Mouse (Mus musculus) ovary, postnatal 14 days (tissue): ENCODE data around the gene Ino80d.

Experiments
- DNase-seq: peaks from one replicate; pipeline ENCODE4 v3.0.0; 2022; ENCODE audit warnings: low spot score

Gene Ino80d

GRCm38 (mm10) chr1:63107614-63108327 is 6.7 kb downstream of the Ino80d start:
- DNase-seq, result no peak

- no peak for DNase-seq
These were observed 11.6 kb downstream of the Ino80d start for GRCm38 (mm10) chr1:63102758-63103451.

- DNase-seq, result no peak
These were observed 14.3 kb downstream of the Ino80d start for GRCm38 (mm10) chr1:63100196-63100595.

DNA sequence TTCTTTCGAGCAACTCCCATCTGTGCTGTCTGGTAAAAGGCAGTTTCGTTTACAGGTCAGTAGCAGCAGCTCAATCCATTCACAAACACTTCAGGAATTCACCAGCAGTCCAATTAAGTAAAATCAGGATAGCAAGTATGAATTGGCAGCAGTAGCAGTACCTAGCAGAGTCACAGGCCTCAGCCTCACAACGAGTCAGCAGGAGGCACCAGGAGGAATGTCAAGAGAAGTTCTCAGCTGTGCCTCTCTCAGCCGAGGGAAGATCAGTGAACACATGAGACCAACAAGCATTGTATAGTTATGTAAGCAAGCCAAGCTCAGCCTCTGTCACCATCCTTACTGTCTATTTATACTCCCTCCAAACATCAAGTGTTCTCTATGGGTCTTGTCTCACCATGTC is 15.6 kb downstream of the Ino80d start:
- no peak for DNase-seq

GRCm38 (mm10) chr1:63096071-63096470 is 18.4 kb downstream of the Ino80d start:
- DNase-seq, result no peak

DNA sequence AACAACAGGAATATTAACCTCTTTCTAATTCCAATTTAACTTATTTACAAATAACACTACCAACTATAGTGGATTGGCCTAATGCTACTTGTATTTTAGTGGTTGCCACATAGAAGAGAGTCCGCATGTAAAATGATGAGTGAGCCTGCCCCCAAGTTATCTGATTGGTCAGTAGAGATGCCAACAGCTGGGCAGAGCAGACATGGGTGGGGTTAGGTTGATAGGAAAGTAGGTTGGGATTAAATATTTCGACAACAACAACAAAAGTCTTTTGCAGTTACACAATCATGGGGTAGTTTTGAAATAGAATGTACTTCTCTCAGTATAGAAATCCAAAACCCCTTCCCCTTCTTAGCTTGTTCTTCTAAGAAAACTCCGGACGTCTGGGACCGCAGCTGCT is 24.7 kb downstream of the Ino80d start:
- no peak for DNase-seq

DNA sequence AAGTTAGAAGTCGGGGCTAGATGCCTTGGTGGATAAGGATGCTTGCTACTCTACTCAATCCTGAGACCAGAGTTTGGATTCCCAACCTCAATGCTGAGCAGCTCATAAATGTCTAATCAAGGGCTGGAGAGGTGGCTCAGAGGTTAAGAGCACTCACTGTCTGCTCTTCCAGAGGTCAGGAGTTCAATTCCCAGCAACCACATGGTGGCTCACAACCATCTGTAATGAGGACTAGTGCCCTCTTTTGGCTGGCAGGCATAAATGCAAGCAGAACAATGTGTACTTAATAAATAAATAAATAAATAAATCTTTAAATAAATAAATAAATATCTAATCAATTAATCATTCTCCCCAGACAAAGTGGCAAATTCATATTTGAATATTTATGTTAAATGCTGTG is 25.9 kb downstream of the Ino80d start:
- DNase-seq, result no peak

- no peak for DNase-seq
These were observed 34.2 kb downstream of the Ino80d start for GRCm38 (mm10) chr1:63080277-63080676.

DNA sequence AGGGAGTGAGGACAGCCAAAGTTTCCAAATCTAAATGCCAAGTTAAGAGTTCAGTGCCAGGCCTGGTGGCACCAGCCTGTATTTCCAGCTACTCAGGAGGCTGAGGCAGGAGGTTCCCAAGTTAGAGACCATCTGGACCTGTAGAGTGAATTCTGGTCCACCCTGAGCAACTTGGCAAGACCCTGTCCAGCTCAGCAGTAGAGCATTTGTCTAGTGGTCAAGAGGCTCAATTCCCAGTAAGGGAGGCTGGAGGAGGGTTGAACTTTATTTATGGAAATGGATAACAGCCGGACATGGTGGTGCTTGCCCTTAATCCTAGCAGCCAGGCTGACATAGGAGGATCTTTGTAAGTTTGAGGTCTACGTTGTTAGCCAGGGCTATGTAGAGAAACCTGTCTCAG is 38.1 kb downstream of the Ino80d start:
- DNase-seq, result no peak

DNA sequence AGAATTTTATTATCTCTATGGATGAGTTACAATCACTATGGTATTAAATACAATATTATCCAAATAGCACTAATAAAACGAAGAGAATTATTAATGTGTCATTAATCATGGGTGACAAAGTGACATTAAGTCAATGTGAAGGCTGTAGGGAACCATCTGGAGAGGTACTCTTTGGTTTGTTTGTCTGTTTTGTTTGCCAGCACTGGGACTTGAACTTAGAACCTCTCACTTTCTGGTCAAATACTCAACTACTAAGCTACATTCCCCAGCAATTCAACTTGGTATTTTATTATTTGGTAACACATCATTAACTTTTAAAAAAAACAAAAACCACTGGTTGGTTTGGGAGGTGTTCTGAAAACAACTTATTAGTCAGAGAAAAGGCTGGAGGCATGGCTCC is 43.1 kb downstream of the Ino80d start:
- no peak for DNase-seq

DNA sequence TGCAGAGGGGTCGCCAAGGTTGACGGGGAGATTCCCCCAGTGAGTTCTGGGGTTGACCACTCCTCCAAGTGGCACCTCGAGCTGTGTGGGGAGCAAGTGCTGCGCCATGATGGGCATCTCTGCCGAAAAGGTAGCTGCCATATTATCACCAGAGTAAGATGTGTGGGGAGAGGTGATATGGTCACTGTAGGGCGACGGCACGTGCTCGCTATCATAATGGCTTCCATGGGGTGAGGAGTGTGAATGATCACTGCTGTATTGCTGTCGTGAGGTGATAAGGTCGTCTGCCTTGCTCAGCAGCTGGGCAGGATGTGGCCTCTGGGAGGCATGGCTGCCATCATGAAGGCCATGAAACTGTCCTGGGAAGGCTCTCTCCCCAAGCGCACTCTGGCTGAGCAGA is 56.1 kb downstream of the Ino80d start:
- DNase-seq, result no peak

DNA sequence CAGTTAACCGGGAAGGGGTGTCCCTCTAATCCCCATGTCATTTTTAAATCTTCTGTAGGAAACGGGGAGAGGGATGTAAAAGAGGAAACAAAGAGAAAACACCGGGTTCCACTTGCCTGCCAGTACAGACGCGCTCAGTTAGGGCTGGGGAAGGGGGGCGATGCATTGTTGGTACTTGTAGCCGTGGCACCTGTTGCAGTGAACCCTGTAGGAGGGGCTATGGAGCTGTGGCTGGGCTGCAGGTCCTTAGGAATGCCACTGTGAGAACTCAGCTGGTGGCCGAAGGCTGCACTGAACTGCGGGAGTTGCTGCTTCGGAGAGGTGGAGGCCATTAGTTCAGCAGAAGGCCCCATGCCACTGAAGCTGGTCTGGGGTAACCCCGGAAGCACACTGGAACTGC is 56.6 kb downstream of the Ino80d start:
- no peak for DNase-seq

- DNase-seq, result no peak
These were observed 57.1 kb downstream of the Ino80d start for GRCm38 (mm10) chr1:63057318-63057717.

GRCm38 (mm10) chr1:63055386-63055785 is 59.1 kb downstream of the Ino80d start:
- peak; percentile 11 for DNase-seq

DNA sequence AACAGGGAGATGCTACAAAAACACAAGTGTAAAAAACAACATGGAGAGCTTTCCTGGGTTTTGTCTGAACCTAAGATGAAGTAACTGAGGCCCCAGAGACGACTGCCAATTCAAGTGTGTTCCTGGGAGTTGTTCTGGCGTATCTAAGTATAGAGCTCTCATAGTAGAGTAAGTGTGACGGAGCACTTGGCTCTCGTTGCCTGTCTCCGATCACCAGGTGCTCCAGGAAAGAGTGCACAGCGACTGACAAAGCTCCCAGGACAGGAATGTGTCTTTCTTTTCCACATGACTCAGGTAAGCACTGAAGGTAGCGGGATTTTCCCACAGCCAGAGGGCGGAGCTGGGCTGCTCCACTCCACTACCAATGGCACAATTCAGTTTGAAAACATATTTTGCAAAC is 63.6 kb downstream of the Ino80d start:
- no peak for DNase-seq

DNA sequence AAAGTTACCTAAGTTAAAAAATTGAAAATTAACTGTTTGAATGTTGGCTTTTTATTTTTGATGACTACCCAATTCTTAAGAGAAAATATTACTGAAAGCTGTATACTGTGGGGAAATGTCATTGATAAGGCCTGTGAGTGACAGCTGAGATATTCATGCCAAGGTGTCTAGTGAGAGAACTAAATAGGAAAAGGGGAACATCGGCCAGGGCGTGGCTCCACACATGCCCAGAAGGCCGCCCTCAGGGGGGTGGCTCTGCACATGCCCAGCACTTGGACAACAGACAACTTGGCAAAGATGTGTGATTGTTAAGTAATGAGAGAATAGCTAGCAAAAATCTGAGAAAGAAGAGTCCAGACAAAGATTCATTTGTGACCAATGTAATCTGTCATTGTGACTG is 64.5 kb downstream of the Ino80d start:
- no peak for DNase-seq

DNA sequence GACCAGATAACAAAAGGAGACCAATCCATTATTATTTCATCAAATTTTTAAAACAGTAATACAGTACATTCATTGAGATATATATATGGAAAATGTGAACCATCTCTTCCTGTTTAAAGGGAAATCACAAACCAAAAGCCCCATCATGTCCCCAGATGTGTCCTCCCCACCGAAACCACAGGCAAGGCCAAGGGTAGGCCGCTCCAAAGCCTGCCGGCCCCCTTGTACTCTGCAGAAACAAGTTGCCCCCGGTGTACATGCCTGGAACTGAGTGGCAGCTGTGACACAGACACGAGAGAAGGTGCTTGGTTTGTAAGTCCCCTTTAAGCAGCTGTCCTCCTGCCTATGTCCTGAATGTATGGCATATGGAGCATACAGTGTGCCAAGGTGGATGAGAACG is 66.5 kb downstream of the Ino80d start:
- DNase-seq, result no peak

DNA sequence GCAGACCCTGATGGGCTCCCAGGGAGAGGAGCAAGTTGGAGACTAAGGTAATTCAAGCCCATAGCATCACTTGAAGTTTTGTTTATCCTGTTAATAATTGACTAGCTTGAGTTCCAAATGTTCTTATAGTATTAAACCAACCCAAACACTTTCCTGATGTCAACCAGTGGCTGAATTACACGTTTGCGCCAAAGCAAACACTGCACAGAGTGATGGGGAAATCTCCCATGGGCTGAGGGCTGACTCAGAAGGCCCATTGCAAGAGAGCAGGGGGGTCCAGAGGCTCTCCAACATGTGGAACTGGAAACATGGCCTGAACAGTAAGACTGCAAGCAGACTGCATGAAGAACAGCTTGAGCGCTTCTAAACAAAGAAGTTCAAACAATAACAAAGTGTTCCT is 81.5 kb downstream of the Ino80d start:
- no peak for DNase-seq

DNA sequence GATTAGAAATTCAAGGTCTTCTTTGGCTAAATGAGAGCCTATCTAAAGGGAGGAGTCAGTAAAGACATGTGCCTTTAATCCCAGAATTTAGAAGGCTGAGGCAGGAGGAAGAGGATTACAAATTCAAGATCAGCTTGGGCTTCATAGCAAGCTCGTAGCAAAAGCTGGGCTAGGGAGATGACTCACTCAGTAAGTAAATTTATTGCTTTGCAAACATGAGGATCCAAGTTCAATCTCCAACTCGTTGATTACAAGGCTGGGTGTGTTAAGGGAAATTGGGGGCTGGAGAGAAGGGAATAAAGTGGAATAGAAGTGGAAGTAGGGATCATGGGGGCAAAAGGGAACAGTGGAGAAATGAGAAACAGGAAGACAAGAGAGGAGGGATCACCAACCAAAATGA is 94.6 kb downstream of the Ino80d start:
- no peak for DNase-seq

GRCm38 (mm10) chr1:63005013-63005646 is 109.3 kb downstream of the Ino80d start:
- no peak for DNase-seq

DNA sequence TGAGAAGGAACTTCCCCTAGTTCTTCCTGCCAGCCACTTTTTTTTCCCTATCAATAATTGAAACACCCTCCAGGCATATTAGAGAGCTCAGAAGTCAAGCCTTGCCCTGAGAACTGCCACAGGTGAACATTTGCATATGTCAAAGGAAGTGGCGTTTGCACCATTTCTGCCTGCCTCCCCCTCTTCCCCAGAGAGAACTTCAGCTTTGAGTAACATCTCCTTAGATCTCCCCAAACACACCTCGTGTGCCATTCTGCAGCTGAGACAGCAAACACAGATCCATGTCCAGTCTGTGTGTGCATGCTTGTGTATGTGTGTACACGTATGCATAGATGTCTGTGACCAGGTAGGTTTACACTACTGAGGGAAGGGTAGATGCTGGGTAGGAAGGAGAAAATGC is 112.6 kb downstream of the Ino80d start:
- no peak for DNase-seq

- no peak for DNase-seq
These were observed 121.1 kb downstream of the Ino80d start for GRCm38 (mm10) chr1:62993348-62993747.

DNA sequence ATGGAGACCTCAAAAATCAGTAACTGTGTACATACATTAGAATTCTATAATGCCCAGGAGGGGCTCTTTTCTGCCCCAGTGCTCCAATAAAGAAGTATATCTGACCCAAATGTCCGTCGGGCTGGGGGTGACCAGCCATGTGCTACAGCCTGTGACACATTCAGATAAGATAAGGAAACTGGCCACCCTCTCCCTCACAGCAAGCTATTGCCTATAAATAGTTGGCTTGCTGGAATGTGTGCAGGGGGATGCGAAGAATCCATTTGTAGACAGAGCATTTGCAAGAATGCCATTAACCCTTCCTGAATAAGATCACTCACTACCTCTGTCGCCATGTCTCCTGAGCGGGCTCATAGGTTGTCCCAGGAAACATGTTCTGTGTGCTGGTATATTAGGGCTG is 121.8 kb downstream of the Ino80d start:
- DNase-seq, result no peak
